Mouse (Mus musculus) brain, embryonic 14.5 days (tissue): Measurements from ENCODE around the gene Atp8b4. TPM values are rescaled to one million over a fixed set of nuclear protein-coding genes. Genes with fewer than 3 reads are reported as not detected.

Source experiments
- DNase-seq: peaks from one replicate; pipeline ENCODE4 v3.0.0-alpha.2; 2011; ENCODE audit warnings: low read depth
- CTCF ChIP-seq: fragments of 200-500 bp; IDR thresholded peaks from 2 replicates; pipeline ENCODE4 v1.5.1; 2012; ENCODE audit warnings: inconsistent platforms, mild to moderate bottlenecking, moderate library complexity, borderline replicate concordance; ENCODE audit not compliant: insufficient read depth, insufficient read length; ENCODE audit errors: extremely low read depth
- POLR2A ChIP-seq: fragments of 200-500 bp; IDR thresholded peaks from 2 replicates; pipeline ENCODE4 v1.6.1; 2012; ENCODE audit warnings: mild to moderate bottlenecking, inconsistent platforms, borderline replicate concordance; ENCODE audit not compliant: poor library complexity, insufficient read depth, insufficient read length, severe bottlenecking; ENCODE audit errors: extremely low read depth
- polyA plus RNA-seq: library from polyadenylated mRNA; depleted of rRNA; stranded (reverse); fragments of >200 nt; gene quantifications from 2 replicates; pipeline ENCODE4 v1.2.3, GENCODE M21; 2012

Gene Atp8b4
- polyA plus RNA-seq, 1 experiment = 0.08 TPM

GRCm38 (mm10) chr2:126521471-126521870, 21.0 kb upstream of the Atp8b4 start:
- DNase-seq = no peak
- TF ChIP-seq CTCF = no peak
- TF ChIP-seq POLR2A = no peak

- no peak for TF ChIP-seq POLR2A
- TF ChIP-seq CTCF = peak; percentile 71; the same call in 1 of the 2 replicates
- peak; percentile 84 for DNase-seq
Observed at GRCm38 (mm10) chr2:126520828-126521227, 20.4 kb upstream of the Atp8b4 start.

- TF ChIP-seq CTCF (no peak), POLR2A (no peak)
- no peak for DNase-seq
Observed at GRCm38 (mm10) chr2:126519872-126520581, 19.6 kb upstream of the Atp8b4 start.

- TF ChIP-seq CTCF (no peak), POLR2A (no peak)
- no peak for DNase-seq
Observed at GRCm38 (mm10) chr2:126515069-126515826, 14.8 kb upstream of the Atp8b4 start.

GRCm38 (mm10) chr2:126508228-126508627, 7.8 kb upstream of the Atp8b4 start:
- TF ChIP-seq POLR2A (no peak), CTCF (no peak)
- no peak for DNase-seq

- TF ChIP-seq CTCF = no peak
- TF ChIP-seq POLR2A = no peak
- no peak for DNase-seq
Observed at GRCm38 (mm10) chr2:126507477-126507876, 7.0 kb upstream of the Atp8b4 start.

GRCm38 (mm10) chr2:126505156-126505555, 4.7 kb upstream of the Atp8b4 start:
- TF ChIP-seq POLR2A (no peak), CTCF (no peak)
- no peak for DNase-seq

GRCm38 (mm10) chr2:126499730-126500129, 744 bp downstream of the Atp8b4 start:
- TF ChIP-seq CTCF (no peak), POLR2A (no peak)
- no peak for DNase-seq

GRCm38 (mm10) chr2:126498761-126499452, 1.6 kb downstream of the Atp8b4 start:
- DNase-seq = no peak
- TF ChIP-seq POLR2A = no peak
- TF ChIP-seq CTCF = no peak

- no peak for TF ChIP-seq POLR2A
- TF ChIP-seq CTCF = no peak
- no peak for DNase-seq
Observed at GRCm38 (mm10) chr2:126496838-126497237, 3.6 kb downstream of the Atp8b4 start.

- DNase-seq = no peak
- TF ChIP-seq POLR2A (no peak), CTCF (no peak)
Observed at GRCm38 (mm10) chr2:126495832-126496695, 4.4 kb downstream of the Atp8b4 start.

GRCm38 (mm10) chr2:126495230-126495629, 5.2 kb downstream of the Atp8b4 start:
- DNase-seq = peak; percentile 50
- TF ChIP-seq POLR2A (no peak), CTCF (no peak)
